Mouse (Mus musculus): ENCODE results near the gene Slx1b. TPM values are rescaled to one million over a fixed set of nuclear protein-coding genes. Genes with fewer than 3 reads are reported as not detected.

The Slx1b gene
- polyA plus RNA-seq, 1 experiment, result 34.3 TPM

DNA sequence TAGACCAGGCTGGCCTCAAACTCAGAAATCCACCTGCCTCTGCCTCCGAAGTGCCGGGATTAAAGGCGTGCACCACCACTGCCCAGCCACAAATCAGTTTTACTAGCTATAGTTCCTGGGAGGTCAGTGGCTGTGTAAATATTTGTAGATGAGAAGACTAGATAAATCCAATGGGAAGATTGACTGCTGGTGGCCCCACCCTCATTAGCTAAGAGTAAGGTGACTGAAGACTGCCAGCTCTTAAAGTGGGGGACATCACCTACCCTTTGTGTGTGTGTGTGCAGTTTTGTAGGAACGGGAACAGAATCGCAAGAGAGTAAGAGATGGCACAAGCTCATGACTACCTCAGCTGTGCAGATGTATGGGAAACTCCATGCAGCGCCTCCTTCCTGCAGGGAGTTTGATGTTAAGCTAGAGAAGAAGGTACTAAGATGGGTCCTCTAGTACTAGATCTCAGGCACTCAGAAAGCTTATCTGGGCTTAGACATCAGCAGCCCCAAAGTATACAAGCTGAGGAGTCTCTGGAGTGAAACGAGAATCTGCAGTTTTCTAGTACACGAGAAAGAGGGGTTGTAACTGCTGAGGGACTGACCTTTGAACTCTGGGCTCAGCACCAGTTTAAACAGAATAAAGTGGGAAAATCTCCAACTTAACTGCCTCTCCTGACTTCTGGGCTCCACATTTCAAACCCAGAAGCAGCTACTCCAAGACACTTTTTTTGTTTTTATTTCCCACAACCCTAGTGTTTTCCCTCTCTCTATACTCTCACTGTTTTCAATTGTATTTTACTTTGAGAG, 16.8 kb downstream of the Slx1b start:
- no peak for DNase-seq (ENCODE audit: extremely low spot score in 1 of 2, low spot score in 1 of 2)

DNA sequence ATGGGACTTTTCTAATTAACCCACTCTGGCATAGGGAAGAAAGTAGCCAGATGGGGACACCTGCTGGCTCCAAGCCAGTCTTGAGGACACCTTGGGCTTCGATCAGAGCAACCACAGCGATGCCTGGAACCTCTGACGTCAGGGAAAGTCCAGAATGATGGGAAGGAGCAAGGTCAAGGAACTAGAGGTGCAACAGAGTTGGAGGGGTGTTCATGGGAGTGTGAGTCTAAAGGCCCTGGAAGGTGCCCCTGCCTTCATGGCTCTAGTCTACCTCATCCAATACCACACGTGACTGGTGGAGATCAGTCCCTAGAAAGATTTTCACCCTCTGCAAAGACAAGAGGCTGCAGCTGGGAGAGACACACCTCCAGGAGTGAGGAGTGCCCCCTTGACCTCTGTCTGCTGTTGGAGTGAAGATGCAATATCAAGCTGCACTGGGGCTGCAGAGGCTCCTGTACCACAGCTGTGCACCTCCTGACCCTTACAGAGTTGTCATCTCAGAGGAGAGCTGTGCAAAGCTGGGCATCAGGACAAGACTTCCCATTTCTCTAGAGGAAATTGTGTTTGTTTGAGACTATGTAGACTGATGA, 18.9 kb downstream of the Slx1b start:
- DNase-seq (ENCODE audit: extremely low spot score in 1 of 2, low spot score in 1 of 2), result no peak

DNA sequence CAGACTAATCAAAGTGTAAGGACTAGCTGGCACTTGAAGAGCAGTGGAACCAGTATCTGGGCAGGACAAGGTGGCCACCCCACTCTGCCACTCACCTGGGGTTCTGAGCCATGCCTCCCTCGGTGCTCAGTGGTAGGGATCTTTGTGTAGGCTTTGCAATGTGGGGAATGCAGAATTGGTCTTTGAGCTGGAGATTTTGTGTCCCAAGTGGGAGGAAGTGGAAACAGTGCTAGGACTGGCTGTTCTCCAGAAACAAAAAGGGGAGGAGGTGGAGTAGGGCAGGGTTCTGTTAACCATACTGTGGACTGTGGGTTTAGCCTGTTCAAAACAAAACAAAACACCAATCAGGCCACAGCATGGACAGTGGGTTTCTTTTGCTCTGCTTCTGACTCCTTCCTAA, 19.4 kb downstream of the Slx1b start, which contains the start of gene Sult1a1:
Sult1a1 (minus strand) TSS at position 226 of the 400 bp plus-strand sequence.
- DNase-seq (ENCODE audit: extremely low spot score in 1 of 2, low spot score in 1 of 2), result no peak

DNA sequence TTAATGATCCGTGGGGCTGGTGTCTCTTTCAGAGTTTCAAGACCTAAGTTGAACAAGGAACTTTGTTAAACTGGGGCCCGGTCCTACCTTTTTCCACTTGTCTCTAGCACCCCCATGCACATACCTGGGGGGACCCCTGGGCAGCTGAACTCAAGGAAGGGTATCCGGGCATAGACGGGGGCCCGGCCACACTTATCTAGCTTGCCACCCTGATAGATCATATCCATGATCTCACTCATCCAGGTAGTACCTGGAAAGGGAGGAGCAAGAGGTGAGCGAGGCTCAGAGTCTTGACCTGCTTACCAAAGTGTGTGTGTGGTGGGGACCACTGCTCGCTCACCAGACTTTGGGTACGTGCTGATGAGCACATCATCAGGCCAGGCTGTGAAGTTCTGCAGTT, 20.5 kb downstream of the Slx1b start:
- DNase-seq (ENCODE audit: extremely low spot score in 1 of 2, low spot score in 1 of 2), result no peak

DNA sequence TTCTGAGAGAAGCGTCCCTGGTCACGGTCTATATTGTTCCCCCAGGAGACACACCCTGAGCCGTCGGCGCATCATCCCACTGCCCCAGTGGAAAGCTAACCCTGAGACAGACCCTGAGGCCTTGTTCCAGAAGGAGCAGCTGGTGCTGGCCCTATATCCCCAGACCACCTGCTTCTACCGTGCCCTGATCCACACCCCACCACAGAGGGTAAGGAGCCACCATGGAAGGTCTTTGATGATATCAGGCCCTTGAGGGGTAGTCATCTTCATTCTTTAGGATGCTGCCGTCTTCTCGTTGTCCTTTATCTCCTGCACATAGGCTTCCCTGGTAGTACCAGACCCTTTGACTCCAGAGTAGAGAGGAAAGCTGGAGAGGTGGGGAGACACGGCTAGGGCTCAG, 23.5 kb downstream of the Slx1b start:
- no peak for DNase-seq (ENCODE audit: extremely low spot score in 1 of 2, low spot score in 1 of 2)

DNA sequence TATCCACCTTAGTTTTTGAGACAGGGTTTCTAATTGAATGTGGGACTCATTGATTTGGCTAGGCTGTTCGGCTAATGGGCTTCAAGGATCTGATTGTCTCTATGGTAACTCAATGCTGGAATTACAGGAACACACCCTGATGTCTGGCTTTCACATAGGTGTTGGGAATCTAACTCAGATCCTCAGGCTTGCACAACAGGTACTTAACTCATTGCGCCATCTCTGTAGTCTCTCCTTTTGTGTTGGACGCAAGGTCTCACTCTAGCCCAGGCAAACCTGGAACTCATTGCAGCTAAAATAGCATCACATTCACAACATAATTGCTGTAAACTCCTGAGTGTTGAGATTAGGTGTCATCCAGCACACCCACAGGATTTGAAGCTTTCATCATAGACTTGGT, 25.4 kb downstream of the Slx1b start:
- no peak for DNase-seq (ENCODE audit: extremely low spot score in 1 of 2, low spot score in 1 of 2)

DNA sequence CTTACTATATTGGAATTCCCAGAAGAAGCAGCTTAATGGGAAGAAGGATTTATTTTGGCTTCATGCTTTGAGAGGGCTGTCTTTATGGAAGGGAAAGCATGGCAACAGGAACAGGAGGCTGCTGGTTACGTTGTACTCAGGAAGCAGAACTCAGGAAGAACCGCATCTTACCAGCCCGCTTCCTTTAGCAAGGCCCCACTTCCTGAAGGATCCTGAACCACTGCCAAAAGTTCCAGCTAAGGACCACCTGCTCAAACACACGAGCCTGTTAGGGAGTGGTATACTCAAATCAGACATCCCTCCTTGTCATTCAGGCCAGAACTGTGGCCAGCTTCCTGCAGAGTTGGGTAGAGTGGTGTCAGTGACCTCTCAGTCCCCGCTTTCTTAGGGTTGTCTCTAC, 27.1 kb downstream of the Slx1b start:
- no peak for DNase-seq (ENCODE audit: extremely low spot score in 1 of 2, low spot score in 1 of 2)

DNA sequence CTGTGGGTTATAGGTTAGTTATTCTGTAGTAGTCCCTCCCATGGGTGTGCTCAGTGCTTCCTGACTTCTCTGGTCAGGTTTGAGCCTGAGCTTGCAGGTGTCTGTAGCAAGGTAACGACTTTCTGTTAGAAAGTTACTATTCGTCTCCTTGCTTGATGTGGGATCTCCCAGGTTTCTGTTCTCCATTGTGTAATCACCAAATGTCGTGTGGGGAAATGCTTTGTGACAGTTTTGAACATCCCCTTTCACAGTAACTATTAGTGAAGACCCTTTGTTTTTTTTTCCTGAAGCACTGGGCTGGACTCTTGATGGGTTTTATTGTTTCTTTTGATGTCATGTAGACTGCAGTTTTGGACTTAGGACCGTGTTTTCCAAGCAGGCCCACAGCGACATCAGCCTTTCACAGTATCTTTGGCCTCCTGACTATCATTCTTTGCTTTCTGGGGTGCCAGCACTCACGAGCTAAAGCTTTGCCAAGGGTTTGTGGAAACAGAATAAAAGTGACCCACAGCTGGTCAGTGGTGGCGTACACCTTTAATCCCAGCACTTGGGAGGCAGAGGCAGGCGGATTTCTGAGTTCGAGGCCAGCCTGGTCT, 28.0 kb downstream of the Slx1b start:
- no peak for DNase-seq (ENCODE audit: extremely low spot score in 1 of 2, low spot score in 1 of 2)

DNA sequence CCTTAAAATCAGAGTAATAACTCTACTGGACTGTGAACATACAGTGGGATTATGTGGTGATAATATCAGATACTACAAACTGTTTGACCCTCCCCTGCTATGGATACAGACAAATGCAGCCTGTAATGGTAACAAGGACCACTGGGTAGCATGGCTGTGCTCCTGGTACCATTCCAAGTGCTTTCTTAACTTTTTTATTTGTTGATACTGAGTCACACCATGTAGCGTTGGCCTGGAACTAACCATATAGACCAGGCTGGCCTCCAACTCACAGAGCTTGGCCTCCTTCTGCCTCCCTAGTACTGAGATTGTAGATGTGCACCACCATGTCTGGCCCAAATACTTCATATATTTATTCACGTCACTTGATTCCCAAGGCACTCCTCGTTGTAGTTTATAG, 30.3 kb downstream of the Slx1b start:
- DNase-seq (ENCODE audit: extremely low spot score in 1 of 2, low spot score in 1 of 2), result no peak

DNA sequence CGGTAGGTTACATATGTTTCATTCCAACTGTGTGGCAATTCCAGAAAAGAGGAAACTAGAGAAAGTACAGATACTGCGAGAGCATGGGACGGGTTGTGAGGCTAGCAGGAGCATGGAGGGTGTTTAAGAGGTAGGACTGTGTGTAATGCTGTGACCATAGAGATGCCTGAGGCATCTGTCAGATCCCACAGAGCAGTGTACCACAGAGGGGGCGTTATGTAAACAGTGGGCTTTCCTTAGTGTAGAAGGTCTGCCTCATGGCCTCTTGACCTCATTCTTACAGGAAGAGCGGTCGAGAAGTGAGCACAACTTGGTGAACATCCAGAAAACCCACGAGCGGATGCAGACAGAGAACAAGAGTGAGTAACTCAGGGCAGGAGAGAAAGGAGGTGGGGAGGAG, 31.9 kb downstream of the Slx1b start:
- DNase-seq (ENCODE audit: extremely low spot score in 1 of 2, low spot score in 1 of 2), result no peak

DNA sequence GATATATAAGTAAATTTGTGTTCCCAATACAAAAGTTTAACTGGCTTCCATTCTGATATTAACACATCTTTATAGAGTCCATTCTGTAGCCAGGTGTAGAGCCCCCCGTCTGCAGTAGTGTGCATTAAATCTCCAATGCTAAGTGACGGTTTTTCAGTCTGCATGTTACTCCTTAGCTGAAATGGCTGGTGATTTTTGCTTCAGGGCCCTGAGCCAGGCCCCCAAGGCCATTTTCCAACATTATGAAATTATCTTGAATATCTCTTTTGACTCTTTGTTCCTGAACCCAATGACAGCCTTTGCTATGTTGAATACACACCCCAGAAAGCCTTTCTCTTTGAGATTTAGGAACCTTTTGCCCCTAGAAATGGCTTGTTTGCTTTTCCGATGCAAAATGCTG, 35.8 kb downstream of the Slx1b start:
- DNase-seq (ENCODE audit: extremely low spot score in 1 of 2, low spot score in 1 of 2), result no peak

DNA sequence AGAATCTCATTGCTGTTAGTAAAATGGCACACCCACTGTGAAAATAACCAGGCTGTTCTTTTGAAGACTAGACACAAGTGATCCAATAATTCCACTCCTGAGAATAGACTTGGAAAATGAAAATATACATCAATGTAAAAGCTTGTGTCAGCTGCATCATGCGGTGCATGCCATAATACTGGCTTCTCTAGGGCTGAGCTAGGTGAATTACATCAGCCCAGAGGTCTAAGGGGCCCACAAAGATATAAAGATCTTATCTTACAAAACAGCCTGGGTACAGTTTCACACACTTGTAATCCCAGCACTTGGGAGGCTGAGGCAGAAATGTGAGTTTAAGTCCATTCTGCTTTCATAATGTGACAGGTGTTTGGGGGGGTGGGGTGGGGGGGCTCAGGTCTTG, 38.1 kb downstream of the Slx1b start:
- DNase-seq (ENCODE audit: extremely low spot score in 1 of 2, low spot score in 1 of 2), result no peak

DNA sequence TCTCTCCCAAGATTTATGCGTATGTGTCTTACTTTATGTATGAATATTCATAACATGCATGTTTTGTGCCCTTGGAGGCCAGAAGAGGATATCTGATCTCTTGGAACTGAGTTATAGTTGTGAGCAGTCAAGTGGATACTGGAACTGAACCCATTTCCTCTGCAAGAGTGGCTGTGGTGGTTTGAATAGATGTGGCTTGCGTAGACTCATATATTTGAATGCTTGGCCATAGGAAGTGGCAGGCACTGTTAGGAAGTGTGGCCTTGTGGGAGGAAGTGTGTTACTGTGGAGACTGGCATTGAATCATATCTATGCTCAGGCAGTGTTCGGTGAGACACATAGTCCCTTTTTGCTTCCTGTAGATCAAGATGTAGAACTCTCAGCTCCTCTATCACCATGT, 39.9 kb downstream of the Slx1b start:
- DNase-seq (ENCODE audit: extremely low spot score in 1 of 2, low spot score in 1 of 2), result no peak

DNA sequence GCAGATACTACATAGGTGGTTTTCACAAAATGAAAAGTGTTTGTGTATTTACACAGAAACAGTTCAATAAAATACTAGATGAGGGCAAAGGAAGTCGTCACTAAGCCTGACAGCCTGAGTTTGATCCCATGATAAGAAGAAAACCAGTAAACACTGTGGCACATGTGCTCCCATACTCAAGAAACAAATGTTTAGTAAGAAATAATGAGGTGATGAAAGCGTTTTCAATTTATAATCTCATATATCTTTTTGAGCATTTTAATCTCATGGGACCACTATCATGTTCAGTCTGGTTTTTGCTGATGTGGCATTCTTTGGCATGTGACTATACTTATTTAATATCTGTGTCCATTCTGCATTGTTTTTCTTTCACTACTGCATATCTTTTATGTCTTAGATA, 41.6 kb downstream of the Slx1b start:
- DNase-seq (ENCODE audit: extremely low spot score in 1 of 2, low spot score in 1 of 2), result no peak

DNA sequence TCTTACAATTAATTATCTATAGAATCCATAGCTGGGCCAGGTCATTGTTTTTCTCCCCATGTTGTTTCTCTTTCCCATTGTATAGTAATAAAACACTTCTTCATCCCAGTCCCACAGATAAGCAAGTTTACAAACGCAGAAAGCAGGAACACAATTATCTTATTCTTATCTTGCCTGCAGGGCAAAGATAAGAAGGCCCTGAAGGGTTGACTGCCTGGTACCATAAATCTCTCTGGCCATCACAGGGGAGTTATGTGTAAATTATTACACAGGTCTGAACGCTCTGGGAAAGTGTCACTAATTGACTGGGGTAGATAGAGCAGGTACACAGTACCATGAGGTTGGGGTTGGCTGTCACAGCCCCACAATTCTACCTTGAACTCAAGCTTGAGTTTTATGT, 44.7 kb downstream of the Slx1b start:
- no peak for DNase-seq (ENCODE audit: extremely low spot score in 1 of 2, low spot score in 1 of 2)

DNA sequence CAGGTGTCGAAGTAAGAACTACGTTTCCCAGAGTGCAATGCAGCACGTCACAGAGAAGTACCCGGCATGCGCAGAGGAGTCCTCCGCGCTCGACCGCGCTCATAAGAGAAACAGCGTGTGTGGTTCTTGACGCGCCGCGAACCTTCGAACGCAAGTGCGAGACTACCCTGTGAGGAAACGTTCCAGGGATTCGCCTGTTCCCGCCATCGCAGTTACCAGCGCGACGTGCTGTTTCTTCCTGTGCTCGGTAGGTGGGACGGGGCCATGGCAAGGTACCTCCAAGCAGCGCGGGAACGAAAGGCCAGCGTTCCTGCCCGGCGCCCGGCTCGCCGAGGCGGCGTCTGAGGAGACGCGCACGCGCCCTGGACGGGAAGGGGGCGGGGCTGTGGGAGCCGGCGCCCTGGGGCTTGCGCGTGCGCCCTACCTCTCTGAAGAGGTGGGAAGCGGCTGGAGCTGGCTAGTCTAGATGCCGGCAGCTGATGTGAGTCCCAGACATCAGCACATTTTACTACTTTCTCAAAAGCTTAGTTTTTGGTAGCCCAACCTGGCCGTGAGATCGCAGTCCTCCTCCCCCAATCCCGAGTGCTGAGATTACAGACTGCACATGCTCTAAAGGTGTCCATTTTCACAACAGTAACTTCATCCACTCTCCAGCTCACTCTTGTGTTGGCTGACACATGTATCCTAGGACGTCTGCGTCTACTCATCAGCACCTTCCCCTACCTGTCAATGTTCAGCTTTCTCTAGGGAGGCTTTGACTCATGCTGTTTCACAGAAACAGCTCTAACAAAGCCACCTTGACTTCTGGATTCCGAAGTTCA, 46.1 kb downstream of the Slx1b start, which contains the start of gene Sgf29:
Sgf29 (plus strand) TSS at position 79 of the 821 bp plus-strand sequence.
- peak; percentile 82 to 93 for DNase-seq (ENCODE audit: extremely low spot score in 1 of 2, low spot score in 1 of 2)

DNA sequence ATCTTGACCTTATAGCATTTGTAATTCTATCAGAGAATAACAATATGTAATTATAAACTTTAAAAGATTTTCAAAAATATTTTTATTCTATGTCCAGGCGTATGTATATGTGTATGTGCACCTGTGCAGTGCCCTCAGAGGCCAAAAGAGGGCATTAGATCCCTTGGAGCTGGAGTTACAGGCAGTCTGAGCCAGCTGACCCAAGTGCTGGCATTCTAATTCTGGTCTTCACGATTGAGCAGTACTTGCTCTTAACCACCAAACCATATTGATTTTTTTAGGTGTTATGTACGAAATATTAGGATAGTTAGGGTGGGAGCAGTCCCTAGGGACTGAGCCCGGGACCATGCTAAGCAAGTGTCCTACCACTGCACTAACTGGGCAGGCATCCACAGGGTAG, 47.1 kb downstream of the Slx1b start:
- peak in 1 of 2 experiments; percentile 10 for DNase-seq (ENCODE audit: extremely low spot score in 1 of 2, low spot score in 1 of 2)

DNA sequence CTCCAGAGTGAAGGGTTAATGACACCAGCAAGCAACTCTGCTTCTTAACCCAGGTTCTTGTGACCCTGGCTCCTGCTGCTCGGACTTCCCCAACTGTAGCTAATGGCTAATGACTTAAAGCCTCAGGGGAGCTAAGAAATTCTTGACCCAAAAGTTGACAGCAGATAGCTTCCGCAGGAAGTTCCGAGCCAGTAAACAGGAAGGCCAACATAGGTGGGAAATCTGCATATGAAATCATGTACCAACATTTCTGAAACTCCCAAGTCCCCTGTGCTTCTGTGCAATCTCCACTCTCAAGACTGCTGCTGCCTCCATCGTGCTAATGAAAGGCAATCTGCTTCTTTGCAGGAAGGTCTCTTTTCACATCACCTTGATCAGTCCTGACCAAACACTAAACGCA, 49.9 kb downstream of the Slx1b start:
- DNase-seq (ENCODE audit: extremely low spot score in 1 of 2, low spot score in 1 of 2), result no peak

DNA sequence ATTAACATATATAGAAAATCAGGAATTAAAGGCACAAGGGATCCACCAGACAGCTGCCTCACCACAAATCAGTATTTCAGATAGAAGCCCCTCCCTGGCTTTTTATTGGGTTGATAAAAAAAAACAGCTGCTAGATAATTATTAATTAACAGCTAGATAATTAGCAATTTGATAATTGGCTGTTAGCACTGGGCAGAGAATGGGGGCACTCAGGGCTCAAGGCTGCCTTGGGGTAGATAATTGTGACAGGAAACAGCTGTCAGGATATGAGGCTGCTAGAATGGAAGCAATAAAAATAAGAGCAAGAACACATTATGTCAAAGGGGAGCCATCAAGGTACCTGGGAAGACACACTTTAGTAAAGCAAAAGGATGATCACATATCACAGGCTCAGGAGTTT, 50.7 kb downstream of the Slx1b start:
- DNase-seq (ENCODE audit: extremely low spot score in 1 of 2, low spot score in 1 of 2), result no peak

DNA sequence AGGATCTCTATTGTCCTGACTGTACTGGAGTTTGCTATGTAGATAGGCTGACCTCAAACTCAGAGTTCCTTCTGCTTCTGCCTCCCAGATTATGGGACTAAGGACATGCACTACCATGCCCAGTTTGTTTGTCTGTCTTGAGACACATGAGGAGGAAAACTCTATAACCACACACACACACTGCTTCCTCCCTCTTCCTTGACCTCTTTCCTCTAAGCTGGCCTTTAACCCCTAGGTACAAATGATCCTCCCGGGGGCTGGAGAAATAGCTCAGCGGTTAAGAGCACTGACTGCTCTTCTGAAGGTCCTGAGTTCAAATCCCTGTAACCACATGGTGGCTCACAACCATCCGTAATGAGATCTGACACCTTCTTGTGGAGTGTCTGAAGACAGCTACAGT, 51.2 kb downstream of the Slx1b start:
- DNase-seq (ENCODE audit: extremely low spot score in 1 of 2, low spot score in 1 of 2), result no peak

DNA sequence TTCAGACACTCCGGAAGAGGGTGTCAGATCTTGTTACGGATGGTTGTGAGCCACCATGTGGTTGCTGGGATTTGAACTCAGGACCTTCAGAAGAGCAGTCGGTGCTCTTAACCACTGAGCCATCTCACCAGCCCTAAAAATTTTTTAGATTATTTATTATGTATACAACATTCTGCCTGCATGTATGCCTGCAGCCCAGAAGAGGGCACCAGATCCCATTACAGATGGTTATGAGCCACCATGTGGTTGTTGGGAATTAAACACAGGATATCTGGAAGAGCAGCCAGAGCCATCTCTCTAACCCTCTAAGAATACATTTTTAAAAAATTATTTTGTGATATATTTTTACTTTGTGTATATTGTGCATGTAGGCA, 52.4 kb downstream of the Slx1b start:
- DNase-seq (ENCODE audit: extremely low spot score in 1 of 2, low spot score in 1 of 2), result peak in 1 of 2 experiments; percentile 56

Data from frontal cortex, adult 2 months (tissue).